Mouse (Mus musculus) CH12.LX (cell line): ENCODE data around the gene Mgat3. TPM values are rescaled to one million over a fixed set of nuclear protein-coding genes. Genes with fewer than 3 reads are reported as not detected.

ENCODE experiments used
- DNase-seq: peaks from one replicate; pipeline ENCODE4 v3.0.0-alpha.2; 2013; ENCODE audit errors: extremely low read depth
- H3K27ac ChIP-seq: 2 replicates; pipeline ENCODE4 v1.5.1; 2012; ENCODE audit warnings: low read depth, mild to moderate bottlenecking, control low read depth, moderate library complexity; ENCODE audit not compliant: insufficient read depth
- H3K27me3 ChIP-seq: replicated peaks from 2 replicates; pipeline ENCODE3; 2012; ENCODE audit warnings: inconsistent platforms
- H3K36me3 ChIP-seq, 2 experiments: replicated peaks in 1 of 2; 2 replicates each; pipeline versions ENCODE3 to v1.6.1; 2012; ENCODE audit warnings: inconsistent platforms in 1 of 2, low read length in 1 of 2, mild to moderate bottlenecking in 1 of 2, mixed read lengths in 1 of 2, moderate library complexity in 1 of 2; ENCODE audit not compliant: control insufficient read depth in 1 of 2, insufficient read depth in 1 of 2
- H3K4me1 ChIP-seq, 2 experiments: 2 replicates each; pipeline ENCODE4 v1.6.1; 2012; ENCODE audit warnings: inconsistent platforms in 1 of 2, moderate library complexity in 1 of 2; ENCODE audit not compliant: insufficient read depth in 2 of 2, control insufficient read depth in 1 of 2
- H3K4me2 ChIP-seq: 2 replicates; pipeline ENCODE4 v1.6.1; 2012; ENCODE audit warnings: low read depth, mild to moderate bottlenecking, control low read depth; ENCODE audit not compliant: poor library complexity, insufficient read depth, severe bottlenecking
- H3K4me3 ChIP-seq, 3 experiments: fragments of 150-350 bp in 1 of 3; sonication (generic) in 1 of 3; replicated peaks in 1 of 3; 2 replicates each; pipeline versions ENCODE3 to v1.5.1; 2011 to 2012; ENCODE audit warnings: low read depth in 2 of 3, low read length in 2 of 3, mild to moderate bottlenecking in 2 of 3, moderate library complexity in 2 of 3, control low read depth in 1 of 3, improper control_type of control experiment in 1 of 3, inconsistent platforms in 1 of 3, mixed read lengths in 1 of 3; ENCODE audit not compliant: poor library complexity in 1 of 3
- H3K79me2 ChIP-seq: replicated peaks from 2 replicates; pipeline ENCODE4 v1.6.1; 2012; ENCODE audit warnings: mild to moderate bottlenecking, moderate library complexity; ENCODE audit not compliant: control insufficient read depth, poor library complexity, insufficient read depth, severe bottlenecking; ENCODE audit errors: extremely low read depth
- H3K9ac ChIP-seq: 2 replicates; pipeline ENCODE4 v1.6.1; 2012; ENCODE audit warnings: low read depth, mild to moderate bottlenecking, control low read depth, moderate library complexity; ENCODE audit not compliant: insufficient read depth
- H3K9me3 ChIP-seq: replicated peaks from 2 replicates; pipeline ENCODE3; 2012; ENCODE audit warnings: low read length, inconsistent platforms, mixed read lengths
- CHD1 ChIP-seq: IDR thresholded peaks from 2 replicates; pipeline ENCODE4 v1.6.1; 2012; ENCODE audit warnings: low read depth, low read length, improper control_type of control experiment, inconsistent platforms
- CHD2 ChIP-seq: IDR thresholded peaks from 2 replicates; pipeline ENCODE4 v1.6.1; 2011; ENCODE audit warnings: low read length, improper control_type of control experiment
- EP300 ChIP-seq: IDR thresholded peaks from 2 replicates; pipeline ENCODE4 v1.6.1; 2011; ENCODE audit warnings: low read length, improper control_type of control experiment
- ETS1 ChIP-seq: conservative IDR thresholded peaks from 2 replicates; pipeline ENCODE4 v1.6.1; 2012; ENCODE audit warnings: low read depth, mild to moderate bottlenecking, inconsistent platforms, low read length, improper control_type of control experiment, moderate library complexity
- GABPA ChIP-seq: IDR thresholded peaks from 2 replicates; pipeline ENCODE4 v1.6.1; 2012; ENCODE audit warnings: low read depth, low read length, improper control_type of control experiment, inconsistent platforms; ENCODE audit not compliant: insufficient replicate concordance
- HCFC1 ChIP-seq: IDR thresholded peaks from 2 replicates; pipeline ENCODE4 v1.6.1; 2012; ENCODE audit warnings: low read depth, mild to moderate bottlenecking, inconsistent platforms, low read length, improper control_type of control experiment
- MAFK ChIP-seq: IDR thresholded peaks from 2 replicates; pipeline ENCODE4 v1.6.1; 2011; ENCODE audit warnings: low read length, improper control_type of control experiment; ENCODE audit not compliant: insufficient replicate concordance
- MEF2A ChIP-seq: IDR thresholded peaks from 2 replicates; pipeline ENCODE4 v1.6.1; 2014; ENCODE audit warnings: low read depth, mild to moderate bottlenecking, inconsistent platforms, low read length, improper control_type of control experiment, borderline replicate concordance
- MXI1 ChIP-seq: IDR thresholded peaks from 2 replicates; pipeline ENCODE4 v1.6.1; 2011; ENCODE audit warnings: mild to moderate bottlenecking, low read depth, low read length, improper control_type of control experiment
- NELFE ChIP-seq: IDR thresholded peaks from 2 replicates; pipeline ENCODE4 v1.6.1; 2011; ENCODE audit warnings: low read depth, low read length, improper control_type of control experiment
- NRF1 ChIP-seq: IDR thresholded peaks from 2 replicates; pipeline ENCODE4 v1.6.1; 2014; ENCODE audit warnings: low read depth, mild to moderate bottlenecking, inconsistent platforms, low read length, improper control_type of control experiment, moderate library complexity
- PAX5 ChIP-seq: IDR thresholded peaks from 2 replicates; pipeline ENCODE4 v1.6.1; 2012; ENCODE audit warnings: low read length, inconsistent platforms, mixed read lengths
- POLR2A ChIP-seq: IDR thresholded peaks from 2 replicates; pipeline ENCODE4 v1.6.1; 2011; ENCODE audit warnings: low read depth, mild to moderate bottlenecking, improper control_type of control experiment, low read length
- POLR2AphosphoS2 ChIP-seq: IDR thresholded peaks from 2 replicates; pipeline ENCODE4 v1.6.1; 2011; ENCODE audit warnings: low read depth, low read length, improper control_type of control experiment
- RCOR1 ChIP-seq: conservative IDR thresholded peaks from 2 replicates; pipeline ENCODE4 v1.6.1; 2012; ENCODE audit warnings: low read depth, mild to moderate bottlenecking, inconsistent platforms, low read length, improper control_type of control experiment
- SIN3A ChIP-seq: IDR thresholded peaks from 2 replicates; pipeline ENCODE4 v1.6.1; 2012; ENCODE audit warnings: low read length, improper control_type of control experiment, inconsistent platforms
- SMC3 ChIP-seq: IDR thresholded peaks from 2 replicates; pipeline ENCODE4 v1.6.1; 2011; ENCODE audit warnings: low read depth, low read length, improper control_type of control experiment
- TBP ChIP-seq: conservative IDR thresholded peaks from 2 replicates; pipeline ENCODE4 v1.6.1; 2011; ENCODE audit warnings: low read depth, low read length, improper control_type of control experiment
- TCF12 ChIP-seq: IDR thresholded peaks from 2 replicates; pipeline ENCODE4 v1.6.1; 2014; ENCODE audit warnings: low read depth, mild to moderate bottlenecking, inconsistent platforms, low read length, improper control_type of control experiment
- ZC3H11A ChIP-seq: IDR thresholded peaks from 2 replicates; pipeline ENCODE4 v1.6.1; 2012; ENCODE audit warnings: low read depth, mild to moderate bottlenecking, inconsistent platforms, low read length, improper control_type of control experiment
- ZMIZ1 ChIP-seq: IDR thresholded peaks from 2 replicates; pipeline ENCODE4 v1.6.1; 2012; ENCODE audit warnings: low read depth, mild to moderate bottlenecking, inconsistent platforms, low read length, improper control_type of control experiment
- dilution Hi-C: fragments of 300-500 bp; cut with MboI; formaldehyde crosslinking; loops from 2 replicates; pipeline ENCODE4 v1.14.3; 2020; ENCODE audit warnings: low sequenced_read_pairs; ENCODE audit not compliant: extremely low pct_unique_long_range_greater_than_20kb, extremely low pct_ligation_motif_present
- in situ Hi-C: fragments of 300-500 bp; cut with MboI; formaldehyde crosslinking; loops from 3 replicates; pipeline ENCODE4 v1.14.3; 2019; ENCODE audit warnings: low sequenced_read_pairs, low pct_ligation_motif_present, low pct_unique_long_range_greater_than_20kb, mixed read lengths
- polyA plus RNA-seq: library from polyadenylated mRNA; unstranded; fragments of >175 nt; gene quantifications from 2 replicates; pipeline ENCODE4 v1.2.1, GENCODE M21; 2012; ENCODE audit warnings: low read depth; ENCODE audit not compliant: insufficient read length
- total RNA-seq, 2 experiments: library from RNA; depleted of rRNA; stranded (reverse); fragments of 300-350 nt in 1 of 2; fragments of >200 nt in 1 of 2; gene quantifications; 2 replicates each; pipeline ENCODE4 v1.2.3; 2012 to 2014

Mgat3 gene
- total and polyA plus RNA-seq, 3 experiments = 0.09 to 0.36 (median 0.21) TPM

GRCm38 (mm10) chr15:80233733-80234509 is 60.4 kb downstream of the Mgat3 start, which contains the start of gene Mief1 (continued):
- TF ChIP-seq ZMIZ1 (peak; percentile 72; the same call in 1 of the 2 replicates), TBP (no peak), MXI1 (peak; percentile 75), GABPA (no peak; the same call in 1 of the 2 replicates), SMC3 (no peak), POLR2A (peak; percentile 88), NELFE (peak; percentile 80), TCF12 (peak; percentile 72), MEF2A (peak; percentile 60; the same call in 1 of the 2 replicates)

- peaks cover 28% of the 10 kb centered on the region for H3K79me2 ChIP-seq
- H3K9ac ChIP-seq = peak within 1 kb of the TSS; percentile 89
- H3K4me3 ChIP-seq = peak within 1 kb of the TSS; percentile 75 to 98 (median 96)
- no peak for TF ChIP-seq RCOR1
- no peak for TF ChIP-seq HCFC1
- TF ChIP-seq PAX5 = no peak
- no peak for TF ChIP-seq EP300
- TF ChIP-seq NRF1 = no peak
- TF ChIP-seq, all 38 proteins: peak for 0
- in situ Hi-C loops (loop anchor here (10.0 kb wide), 1 partner anchor 291 kb away; no protein-coding TSS in a partner anchor), dilution Hi-C loops (no loop called here)
- Histone ChIP-seq H3K4me2 (peak within 1 kb of the TSS; percentile 90), H3K27ac (no peak within 1 kb of the TSS), H3K27me3 (no peaks in the 10 kb centered on the region), H3K9me3 (no peaks in the 10 kb centered on the region), H3K36me3 (peaks cover 48 to 50% of the 10 kb centered on the region in 2 experiments), H3K4me1 (peaks cover 2 to 23% of the 10 kb centered on the region in 2 experiments; a peak in 3 of 4 replicates)
- no peak for DNase-seq
These were observed 62.0 kb downstream of the Mgat3 start, which contains the start of gene AC140267.1 for GRCm38 (mm10) chr15:80235535-80235934. AC140267.1 (plus strand) TSS chr15:80235835.

- Histone ChIP-seq H3K27ac (no peak overlapping the region), H3K27me3 (no peaks in the 10 kb centered on the region), H3K4me2 (no peak overlapping the region)
- dilution Hi-C loops = no loop called here
- no peak for TF ChIP-seq MAFK
- no peak for TF ChIP-seq ETS1
- no peak for TF ChIP-seq CHD2
- no peak for TF ChIP-seq CHD1
- no peak for TF ChIP-seq POLR2AphosphoS2
- no peak for TF ChIP-seq SIN3A
- no peak for TF ChIP-seq TCF12
- no peak for TF ChIP-seq ZC3H11A
- TF ChIP-seq GABPA = no peak
- no peak for TF ChIP-seq TBP
- TF ChIP-seq, all 38 proteins: peak for 0
- Histone ChIP-seq H3K79me2 (peaks cover 2% of the 10 kb centered on the region; the same call in 1 of the 2 replicates), H3K9ac (no peak overlapping the region), H3K4me1 (peaks cover 0 to 4% of the 10 kb centered on the region in 2 experiments; a peak in 1 of 4 replicates), H3K4me3 (no peak overlapping the region), H3K36me3 (peaks cover 76 to 88% of the 10 kb centered on the region in 2 experiments), H3K9me3 (no peaks in the 10 kb centered on the region)
- in situ Hi-C loops = no loop called here
- DNase-seq = no peak
These were observed 74.6 kb downstream of the Mgat3 start for GRCm38 (mm10) chr15:80248135-80248534.
